Mouse (Mus musculus) urinary bladder, postnatal 14 days (tissue): ENCODE measurements at regions not wholly inside any gene's neighbourhood (a gene's known extent, or its start where the extent isn't known, plus 50 kb on each side); places are given as distances from the start of the nearest gene placed in this dataset.

Source experiments
- DNase-seq: peaks from one replicate; pipeline ENCODE4 v3.0.0; 2021; ENCODE audit warnings: low spot score

DNA sequence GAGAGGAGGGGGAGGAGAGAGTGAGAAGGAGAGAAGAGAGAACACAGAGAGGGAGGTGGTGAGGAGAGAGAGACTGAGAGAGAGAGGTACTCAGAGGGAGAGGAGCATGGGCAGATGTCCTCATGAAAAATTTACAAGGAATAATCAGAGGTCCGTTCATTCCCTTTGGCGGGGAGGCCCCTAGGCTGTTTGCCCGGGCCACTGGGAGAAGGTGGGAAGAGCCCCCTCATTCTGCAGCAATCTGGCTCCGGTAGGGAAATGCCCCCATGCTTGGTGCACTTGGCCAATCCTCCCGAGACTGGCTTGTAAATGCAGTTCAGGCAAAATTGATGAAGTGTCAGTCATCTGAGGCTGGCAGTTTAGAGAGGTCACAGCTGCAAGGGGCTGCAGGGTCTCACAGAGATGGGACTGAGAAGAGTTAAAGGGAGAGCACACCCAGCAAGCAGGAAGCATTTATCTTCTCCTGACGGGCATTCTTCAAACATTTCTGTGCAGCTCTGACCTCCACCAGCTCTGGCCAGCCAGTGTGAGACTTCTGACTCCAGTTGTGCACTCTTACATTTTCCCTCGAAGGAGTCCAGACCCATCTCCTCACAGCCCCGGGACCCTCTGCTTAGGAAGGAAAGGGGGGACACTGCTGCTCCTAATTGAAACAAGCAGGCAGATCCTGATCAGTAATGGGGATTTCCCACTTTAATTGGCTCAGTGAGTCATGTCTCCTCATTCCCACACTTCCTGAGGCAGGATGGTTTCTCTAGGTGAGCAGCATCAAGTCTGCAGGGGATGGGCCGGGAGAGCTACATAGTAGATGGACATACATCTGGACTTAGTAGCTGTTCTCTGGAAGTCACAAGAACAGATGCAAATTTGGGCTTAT lies 65.5 kb downstream of the Cmpk2 start:
- no peak for DNase-seq

DNA sequence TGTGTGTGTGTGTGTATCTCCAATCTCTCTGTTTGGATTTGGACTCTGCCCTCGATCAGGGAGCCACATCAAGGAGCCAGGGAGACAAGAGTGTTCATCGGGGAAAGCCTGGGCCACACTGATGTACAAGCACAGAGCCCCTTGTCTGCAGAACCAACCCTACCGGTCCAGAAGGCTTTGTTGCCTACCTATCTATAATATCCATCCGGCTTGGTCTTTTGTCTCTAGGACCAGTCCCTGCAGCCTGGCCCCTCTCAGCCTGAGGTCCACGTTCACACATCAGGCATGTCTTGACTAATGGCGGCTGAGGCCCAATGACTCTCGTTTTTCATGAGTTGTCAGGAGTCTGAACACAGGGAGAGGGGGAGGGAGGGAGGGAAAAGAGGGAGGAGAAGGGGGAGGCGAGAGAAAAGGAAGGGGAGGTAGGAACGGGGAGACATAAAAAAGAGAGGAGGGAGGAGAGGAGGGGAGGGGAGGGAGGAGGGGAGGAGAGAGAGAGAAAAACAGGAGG lies 64.7 kb downstream of the Cmpk2 start:
- DNase-seq = no peak

DNA sequence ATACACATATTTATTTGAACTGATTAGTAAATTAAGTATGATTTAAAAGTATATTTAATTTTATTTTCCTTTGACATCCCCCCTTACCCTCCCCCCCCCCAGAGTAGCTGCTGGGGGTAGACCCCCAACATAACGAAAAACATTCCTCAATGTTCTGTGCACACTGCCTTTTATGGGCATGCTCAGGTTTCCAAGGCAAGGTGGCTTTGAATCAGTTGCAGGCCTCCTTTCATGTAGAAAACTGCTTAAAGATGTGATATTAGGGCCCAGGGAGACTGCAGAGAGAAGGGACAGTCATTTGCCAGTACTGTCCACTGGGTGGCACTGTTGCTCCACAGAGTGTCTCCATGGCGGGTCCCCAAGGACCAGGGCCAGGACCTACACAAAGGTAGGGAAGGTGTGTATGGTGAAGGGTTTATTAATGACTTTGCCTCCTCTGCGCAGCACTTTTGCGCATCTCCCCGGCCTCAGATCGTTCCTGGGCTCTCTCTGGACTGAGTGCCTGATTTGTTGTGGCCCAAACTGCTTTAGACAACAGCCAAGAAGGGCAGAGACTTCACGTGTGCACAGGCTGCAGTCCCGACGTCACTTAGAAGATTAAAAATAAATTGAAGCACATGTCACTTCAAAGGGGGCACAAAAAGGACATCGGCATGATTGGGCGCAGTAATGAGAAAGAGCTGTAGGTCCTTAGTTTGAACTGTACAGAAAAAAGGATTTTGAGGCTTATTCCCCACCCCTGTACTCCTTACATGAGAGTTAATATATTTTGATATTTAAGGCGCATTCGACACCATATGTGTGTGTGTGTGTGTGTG lies 64.0 kb downstream of the Cmpk2 start:
- DNase-seq = peak; percentile 77

DNA sequence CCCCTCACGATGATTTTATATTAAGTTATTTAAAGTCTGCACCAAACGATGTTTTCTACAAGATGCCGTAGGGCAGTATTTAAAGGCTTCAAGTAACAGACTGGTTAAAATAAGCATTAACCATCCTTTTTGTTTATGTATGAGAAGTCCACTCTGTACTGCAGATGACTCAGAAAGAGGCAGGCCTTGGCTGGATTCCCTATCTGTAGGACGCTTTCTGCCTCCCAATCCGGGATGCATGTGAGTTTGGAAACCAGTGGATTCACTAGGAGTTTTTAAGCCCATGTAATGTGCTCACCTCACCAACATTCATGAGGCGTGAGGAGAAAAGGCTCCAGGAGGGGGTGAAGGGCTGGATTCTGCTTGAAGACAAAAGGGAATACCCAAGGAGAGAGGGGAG lies 63.1 kb downstream of the Cmpk2 start:
- DNase-seq = no peak
